Mouse (Mus musculus): ENCODE results near the gene Pax5. TPM values are rescaled to one million over a fixed set of nuclear protein-coding genes. Genes with fewer than 3 reads are reported as not detected.

Gene Pax5
- polyA plus RNA-seq, 1 experiment from 2014 or later = 9.7 TPM

- Histone ChIP-seq H3K4me3 (replicated peaks) (no peak overlapping the region), H3K27me3 (peaks cover 40% of the 10 kb centered on the region), H3K9me3 (0 out of 2 replicates have a peak, but pooled peaks cover 3% of the 10 kb centered on the region), H3K36me3 (no peaks in the 10 kb centered on the region), H3K4me1 (replicated peaks) (no peaks in the 10 kb centered on the region), H3K9ac (replicated peaks) (no peak overlapping the region), H3K4me2 (replicated peaks) (no peak overlapping the region), H3K27ac (no peak overlapping the region)
- ATAC-seq = no peak
- 67% methylated on average over 10 of the region's 10 CpGs for WGBS
These were observed 37.9 kb downstream of the Pax5 start for GRCm38 (mm10) chr4:44672216-44672937.

- no peak overlapping the region for H3K4me3 ChIP-seq (replicated peaks)
- H3K9me3 ChIP-seq = 0 out of 2 replicates have a peak, but pooled peaks cover 3% of the 10 kb centered on the region
- H3K36me3 ChIP-seq = no peaks in the 10 kb centered on the region
- H3K4me2 ChIP-seq (replicated peaks) = no peak overlapping the region
- no peak for ATAC-seq
- H3K27ac ChIP-seq = no peak overlapping the region
- no peaks in the 10 kb centered on the region for H3K4me1 ChIP-seq (replicated peaks)
- no peak overlapping the region for H3K9ac ChIP-seq (replicated peaks)
- WGBS = 89% methylated on average over 3 of the region's 3 CpGs
- H3K27me3 ChIP-seq = peaks cover 49% of the 10 kb centered on the region
These were observed 38.8 kb downstream of the Pax5 start for GRCm38 (mm10) chr4:44671486-44671885.

- 83% methylated on average over 2 of the region's 2 CpGs for WGBS
- 0 out of 2 replicates have a peak, but pooled peaks cover 3% of the 10 kb centered on the region for H3K9me3 ChIP-seq
- no peak for ATAC-seq
These were observed 39.3 kb downstream of the Pax5 start for GRCm38 (mm10) chr4:44671035-44671434.

GRCm38 (mm10) chr4:44670380-44670779 lies 39.9 kb downstream of the Pax5 start:
- 80% methylated on average over 4 of the region's 4 CpGs for WGBS
- Histone ChIP-seq H3K27ac (no peak overlapping the region), H3K36me3 (no peaks in the 10 kb centered on the region), H3K4me2 (replicated peaks) (no peak overlapping the region), H3K4me1 (replicated peaks) (no peaks in the 10 kb centered on the region), H3K9me3 (0 out of 2 replicates have a peak, but pooled peaks cover 3% of the 10 kb centered on the region), H3K27me3 (peaks cover 60% of the 10 kb centered on the region), H3K9ac (replicated peaks) (no peak overlapping the region), H3K4me3 (replicated peaks) (no peak overlapping the region)
- ATAC-seq = no peak

More at GRCm38 (mm10) chr4:44671035-44671434, 39.3 kb downstream of the Pax5 start:
- H3K27ac ChIP-seq = no peak overlapping the region
- no peak overlapping the region for H3K9ac ChIP-seq (replicated peaks)
- H3K4me3 ChIP-seq (replicated peaks) = no peak overlapping the region
- H3K4me2 ChIP-seq (replicated peaks) = no peak overlapping the region
- no peaks in the 10 kb centered on the region for H3K4me1 ChIP-seq (replicated peaks)
- no peaks in the 10 kb centered on the region for H3K36me3 ChIP-seq
- peaks cover 54% of the 10 kb centered on the region for H3K27me3 ChIP-seq

GRCm38 (mm10) chr4:44669485-44670181 lies 40.7 kb downstream of the Pax5 start:
- no peak overlapping the region for H3K27ac ChIP-seq
- 0 out of 2 replicates have a peak, but pooled peaks cover 3% of the 10 kb centered on the region for H3K9me3 ChIP-seq
- no peak overlapping the region for H3K4me2 ChIP-seq (replicated peaks)
- H3K9ac ChIP-seq (replicated peaks) = no peak overlapping the region
- no peak overlapping the region for H3K4me3 ChIP-seq (replicated peaks)
- H3K36me3 ChIP-seq = no peaks in the 10 kb centered on the region
- 88% methylated on average over 7 of the region's 7 CpGs for WGBS
- H3K4me1 ChIP-seq (replicated peaks) = peaks cover under 1% of the 10 kb centered on the region
- peaks cover 68% of the 10 kb centered on the region for H3K27me3 ChIP-seq
- ATAC-seq = no peak

- Histone ChIP-seq H3K9ac (replicated peaks) (no peak overlapping the region), H3K4me1 (replicated peaks) (peaks cover 10% of the 10 kb centered on the region), H3K36me3 (no peaks in the 10 kb centered on the region), H3K9me3 (0 out of 2 replicates have a peak, but pooled peaks cover 3% of the 10 kb centered on the region), H3K4me2 (replicated peaks) (no peak overlapping the region), H3K27me3 (peaks cover 61% of the 10 kb centered on the region), H3K27ac (no peak overlapping the region), H3K4me3 (replicated peaks) (no peak overlapping the region)
- 67% methylated on average over 6 of the region's 6 CpGs for WGBS
- no peak for ATAC-seq
These were observed 41.7 kb downstream of the Pax5 start for GRCm38 (mm10) chr4:44668574-44668973.

GRCm38 (mm10) chr4:44668172-44668571 lies 42.1 kb downstream of the Pax5 start:
- Histone ChIP-seq H3K36me3 (no peaks in the 10 kb centered on the region), H3K4me1 (replicated peaks) (peaks cover 14% of the 10 kb centered on the region), H3K9me3 (0 out of 2 replicates have a peak, but pooled peaks cover 3% of the 10 kb centered on the region), H3K27ac (no peak overlapping the region), H3K4me3 (replicated peaks) (no peak overlapping the region), H3K9ac (replicated peaks) (no peak overlapping the region), H3K27me3 (peaks cover 61% of the 10 kb centered on the region), H3K4me2 (replicated peaks) (no peak overlapping the region)
- no peak for ATAC-seq
- WGBS = 59% methylated on average over 3 of the region's 3 CpGs

- peaks cover 62% of the 10 kb centered on the region for H3K27me3 ChIP-seq
- H3K36me3 ChIP-seq = no peaks in the 10 kb centered on the region
- H3K27ac ChIP-seq = no peak overlapping the region
- no peak for ATAC-seq
- no peak overlapping the region for H3K4me2 ChIP-seq (replicated peaks)
- 78% methylated on average over 6 of the region's 6 CpGs for WGBS
- 0 out of 2 replicates have a peak, but pooled peaks cover 3% of the 10 kb centered on the region for H3K9me3 ChIP-seq
- no peak overlapping the region for H3K9ac ChIP-seq (replicated peaks)
- no peak overlapping the region for H3K4me3 ChIP-seq (replicated peaks)
- peaks cover 14% of the 10 kb centered on the region for H3K4me1 ChIP-seq (replicated peaks)
These were observed 42.9 kb downstream of the Pax5 start for GRCm38 (mm10) chr4:44667369-44667768.

- Histone ChIP-seq H3K4me3 (replicated peaks) (peak overlapping the region; percentile 54), H3K27me3 (peaks cover 61% of the 10 kb centered on the region), H3K36me3 (no peaks in the 10 kb centered on the region), H3K9ac (replicated peaks) (peak overlapping the region; percentile 71), H3K9me3 (0 out of 2 replicates have a peak, but pooled peaks cover 3% of the 10 kb centered on the region), H3K27ac (peak overlapping the region; percentile 71), H3K4me2 (replicated peaks) (peak overlapping the region; percentile 90), H3K4me1 (replicated peaks) (peaks cover 14% of the 10 kb centered on the region)
- WGBS = 21% methylated on average over 6 of the region's 6 CpGs
- ATAC-seq = no peak
These were observed 45.6 kb downstream of the Pax5 start for GRCm38 (mm10) chr4:44664767-44665056.

- H3K27ac ChIP-seq = peak overlapping the region; percentile 71
- WGBS = under 1% methylated on average over 80 of the region's 81 CpGs
These were observed 46.1 kb downstream of the Pax5 start for GRCm38 (mm10) chr4:44664004-44664766.

GRCm38 (mm10) chr4:44663489-44663888 lies 46.8 kb downstream of the Pax5 start:
- Histone ChIP-seq H3K27ac (peak overlapping the region; percentile 11; the same call in 1 of the 2 replicates), H3K9me3 (no peaks in the 10 kb centered on the region), H3K4me1 (replicated peaks) (peaks cover 14% of the 10 kb centered on the region), H3K4me3 (replicated peaks) (peak overlapping the region; percentile 54), H3K27me3 (peaks cover 63% of the 10 kb centered on the region), H3K9ac (replicated peaks) (peak overlapping the region; percentile 71), H3K36me3 (no peaks in the 10 kb centered on the region), H3K4me2 (replicated peaks) (peak overlapping the region; percentile 90)
- 34% methylated on average over 10 of the region's 10 CpGs for WGBS
- ATAC-seq = peak; percentile 43

More at GRCm38 (mm10) chr4:44664004-44664766, 46.1 kb downstream of the Pax5 start:
- ATAC-seq = peak; percentile 92
- peaks cover 14% of the 10 kb centered on the region for H3K4me1 ChIP-seq (replicated peaks)
- peak overlapping the region; percentile 54 for H3K4me3 ChIP-seq (replicated peaks)
- H3K9ac ChIP-seq (replicated peaks) = peak overlapping the region; percentile 71
- peaks cover 61% of the 10 kb centered on the region for H3K27me3 ChIP-seq
- peak overlapping the region; percentile 90 for H3K4me2 ChIP-seq (replicated peaks)
- H3K9me3 ChIP-seq = no peaks in the 10 kb centered on the region
- no peaks in the 10 kb centered on the region for H3K36me3 ChIP-seq
